Mouse (Mus musculus) inflammation-experienced regulatory T-cells, adult 6 months (primary cell): ENCODE data around the gene Defb3. TPM values are rescaled to one million over a fixed set of nuclear protein-coding genes. Genes with fewer than 3 reads are reported as not detected.
"Not testable (repeated sequence)": the region's sequence is repeated elsewhere in the genome, so short reads cannot be mapped to it uniquely, and the experiment has no call there.

Source experiments
- ATAC-seq: one replicate; pipeline ENCODE4 v1.8.0; 2017
- polyA plus RNA-seq, 3 experiments: library from polyadenylated mRNA; unstranded; fragments of 100-300 nt; shearing (Covaris generic); gene quantifications; one replicate each; pipeline ENCODE4 v1.2.1; 2017

Gene Defb3
- polyA plus RNA-seq = not detected

- not testable (repeated sequence) for ATAC-seq
Measured at GRCm38 (mm10) chr8:19293060-19293459, at the start of gene Defb3. Gene Defb3 (plus strand): TSS chr8:19293360.

- ATAC-seq = no peak
Measured at GRCm38 (mm10) chr8:19247280-19247679, 45.9 kb upstream of the Defb3 start, which contains the start of gene Defb5. Gene Defb5 (plus strand): TSS chr8:19247580.

GRCm38 (mm10) chr8:19258136-19258535 is 35.0 kb upstream of the Defb3 start:
- no peak for ATAC-seq

GRCm38 (mm10) chr8:19259667-19260066 is 33.5 kb upstream of the Defb3 start:
- no peak for ATAC-seq

- ATAC-seq = not testable (repeated sequence)
Measured at GRCm38 (mm10) chr8:19298361-19298760, 5.2 kb downstream of the Defb3 start.

- no peak for ATAC-seq
Measured at GRCm38 (mm10) chr8:19331836-19332235, 38.7 kb downstream of the Defb3 start.

Other genes starting within 250 kb of the Defb3 start
- gene Defb39, start 228.6 kb upstream of the Defb3 start, polyA plus RNA-seq = not detected
- gene Defb12, start 178.5 kb upstream of the Defb3 start, polyA plus RNA-seq = not detected
- not detected for gene Defb34, start 169.6 kb upstream of the Defb3 start, polyA plus RNA-seq
- gene Gm45826, start 152.6 kb upstream of the Defb3 start, polyA plus RNA-seq = not detected
- not detected for gene Defb14, start 99.0 kb upstream of the Defb3 start, polyA plus RNA-seq
- not detected for gene Defb4, start 94.7 kb upstream of the Defb3 start, polyA plus RNA-seq
- gene Defb6, start 67.9 kb upstream of the Defb3 start, polyA plus RNA-seq = not detected
- gene Defb46, start 53.4 kb upstream of the Defb3 start, polyA plus RNA-seq = not detected
- not detected for gene Defb5, start 45.8 kb upstream of the Defb3 start, polyA plus RNA-seq
- gene Defb8, start 154.2 kb downstream of the Defb3 start, polyA plus RNA-seq = not detected
- gene Defb7, start 201.7 kb downstream of the Defb3 start, polyA plus RNA-seq = not detected